Mouse (Mus musculus): ENCODE results near the gene Rps12.

Rps12 gene

GRCm38 (mm10) chr10:23787062-23787821, at the start of gene Rps12:
Gene Rps12 (minus strand): TSS chr10:23787275.
- in situ Hi-C loops (cut with MboI, MseI): loop anchor here (10.0 kb wide), 1 partner anchor 1028 kb away; no protein-coding TSS in a partner anchor

DNA sequence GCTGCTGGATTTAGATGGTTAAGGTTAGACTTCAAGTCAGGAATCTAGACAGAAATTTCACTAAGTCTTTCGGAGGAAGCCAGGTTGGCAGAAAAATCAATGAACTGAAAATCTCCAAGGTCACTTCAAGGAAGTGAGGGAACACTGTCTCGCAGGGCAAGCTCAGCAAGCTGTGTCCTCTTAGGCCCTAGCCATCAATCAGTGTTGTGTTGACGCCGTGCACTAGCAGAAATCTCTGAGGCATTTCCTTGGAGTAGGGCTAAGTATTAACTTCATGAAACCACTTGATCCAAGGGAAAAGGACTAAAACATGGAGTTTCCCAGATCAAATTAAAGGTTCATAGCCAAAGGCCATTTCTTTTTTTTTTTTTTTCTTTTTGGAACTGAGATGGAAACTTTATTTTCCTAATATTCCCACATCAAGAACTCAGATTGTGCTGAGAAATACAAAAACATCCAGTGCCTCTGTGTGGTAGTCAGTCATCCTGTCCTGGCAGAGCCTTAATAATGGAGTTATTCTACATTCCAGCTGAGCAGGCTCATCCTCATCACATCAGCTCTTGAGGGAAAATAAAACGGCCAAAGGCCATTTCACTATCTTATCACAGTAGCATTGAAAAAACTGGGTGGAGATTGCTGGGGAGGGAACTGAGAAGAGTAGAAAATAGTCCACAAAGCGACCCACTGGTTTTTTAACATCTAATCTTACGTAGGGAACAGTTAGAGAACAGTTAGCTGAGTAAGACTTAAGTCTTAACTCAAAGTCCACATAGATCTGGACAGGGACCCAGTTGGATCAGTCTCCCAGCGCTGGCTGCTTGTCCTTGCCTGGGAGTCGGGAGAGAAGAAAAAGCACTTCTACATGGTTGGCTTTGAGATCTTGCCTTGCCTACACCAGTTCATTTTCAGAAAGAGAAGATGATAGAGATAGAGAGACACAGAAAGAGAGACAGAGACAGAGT, 49.2 kb upstream of the Rps12 start:
- in situ Hi-C loops (cut with MboI, MseI): loop anchor here (10.0 kb wide), 1 partner anchor 1011 kb away; the partner anchor contains the start of gene Tcf21

DNA sequence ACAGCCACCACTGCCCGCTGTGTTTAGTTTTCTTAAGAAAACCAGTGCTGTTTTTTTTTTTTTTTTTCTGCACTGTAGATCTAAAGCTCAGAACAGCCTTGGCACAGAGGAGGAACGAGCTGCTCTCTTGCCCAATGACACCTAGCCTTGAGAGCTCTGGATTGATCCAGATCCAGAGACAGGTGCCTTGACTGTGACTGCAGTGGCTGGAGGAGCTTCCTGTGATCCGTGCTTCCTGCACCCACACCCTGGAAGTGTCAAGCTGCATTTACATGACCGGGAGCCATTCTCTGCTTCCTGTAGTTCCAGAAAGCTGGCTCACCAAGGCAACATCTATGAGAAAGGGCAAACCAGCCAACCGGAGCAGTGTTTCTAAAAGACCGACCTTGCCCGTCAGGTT, 39.4 kb upstream of the Rps12 start:
- in situ Hi-C loops (cut with MboI, MseI): no loop called here

DNA sequence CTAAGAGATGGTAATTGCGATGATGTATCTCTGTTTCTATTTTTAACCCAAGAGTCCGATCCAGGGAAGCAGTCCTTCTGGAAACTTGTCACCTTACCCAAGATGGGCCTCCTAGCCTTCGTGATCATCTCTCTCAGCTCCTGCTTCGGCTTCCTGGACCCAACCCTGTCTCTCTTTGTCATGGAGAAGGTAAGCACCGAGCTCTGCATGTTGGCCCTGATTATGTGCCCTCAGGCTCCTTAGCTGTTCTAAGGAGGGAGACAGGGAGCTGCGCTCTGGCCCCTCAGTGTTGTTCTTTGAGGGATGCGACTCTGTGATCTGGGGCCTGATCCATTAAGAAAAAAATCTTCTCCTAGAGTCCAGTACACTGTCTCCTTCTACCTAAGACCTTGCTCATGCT, 29.2 kb upstream of the Rps12 start:
- in situ Hi-C loops (cut with MboI, MseI): loop anchor here (5.0 kb wide), 2 partner anchors 99 to 306 kb away; no protein-coding TSS in a partner anchor

- in situ Hi-C loops (cut with MboI, MseI): loop anchor here (5.0 kb wide), 2 partner anchors 98 to 307 kb away; no protein-coding TSS in a partner anchor
These were observed 28.1 kb upstream of the Rps12 start for GRCm38 (mm10) chr10:23815168-23815567.

- in situ Hi-C loops (cut with MboI, MseI): no loop called here
These were observed 26.0 kb upstream of the Rps12 start for GRCm38 (mm10) chr10:23812852-23813766.

- in situ Hi-C loops (cut with MboI, MseI): no loop called here
These were observed 25.3 kb upstream of the Rps12 start for GRCm38 (mm10) chr10:23812438-23812759.

DNA sequence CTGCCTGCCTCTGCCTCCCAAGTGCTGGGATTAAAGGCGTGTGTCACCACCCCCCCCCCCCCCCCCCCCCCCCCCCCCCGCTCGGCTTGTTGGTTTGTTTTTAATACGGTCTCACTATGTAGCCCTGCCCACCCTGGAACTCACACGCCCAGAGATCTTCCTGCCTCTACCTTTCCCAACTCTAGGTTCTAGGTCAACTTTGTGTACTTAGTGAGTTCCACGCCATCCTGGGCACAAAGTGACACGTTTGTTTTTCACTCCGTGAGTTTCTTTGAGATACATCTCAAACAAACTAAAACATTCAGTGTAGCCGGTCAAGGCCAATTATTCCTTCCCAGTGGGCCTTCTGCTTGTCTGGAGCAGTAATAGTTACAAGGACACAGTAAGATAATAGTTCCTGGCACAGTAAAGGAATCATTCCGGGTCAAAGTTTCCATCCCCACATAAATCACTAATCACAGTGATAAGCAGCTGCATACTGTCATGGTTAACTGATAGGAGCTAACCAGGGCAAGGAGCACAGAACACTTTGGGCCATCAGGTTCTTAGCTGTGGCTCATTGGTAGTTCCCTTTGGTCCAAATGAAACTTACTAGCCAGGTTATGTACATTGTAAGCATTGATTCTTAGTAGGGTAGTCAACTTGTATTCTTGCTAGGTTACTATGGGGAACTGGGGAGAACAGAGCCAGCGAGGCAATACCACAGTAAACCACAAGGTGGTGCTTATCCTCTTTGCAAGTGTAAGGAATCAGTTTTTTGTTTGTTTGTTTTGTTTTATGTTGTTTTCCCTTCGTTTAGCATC, 24.8 kb upstream of the Rps12 start:
- in situ Hi-C loops (cut with MboI, MseI): no loop called here

- in situ Hi-C loops (cut with MboI, MseI): loop anchor here (5.0 kb wide), 1 partner anchor 496 kb away; no protein-coding TSS in a partner anchor
These were observed 19.1 kb upstream of the Rps12 start for GRCm38 (mm10) chr10:23806201-23806600.

GRCm38 (mm10) chr10:23804665-23805064, 17.6 kb upstream of the Rps12 start:
- in situ Hi-C loops (cut with MboI, MseI): loop anchor here (5.0 kb wide), 1 partner anchor 498 kb away; no protein-coding TSS in a partner anchor

DNA sequence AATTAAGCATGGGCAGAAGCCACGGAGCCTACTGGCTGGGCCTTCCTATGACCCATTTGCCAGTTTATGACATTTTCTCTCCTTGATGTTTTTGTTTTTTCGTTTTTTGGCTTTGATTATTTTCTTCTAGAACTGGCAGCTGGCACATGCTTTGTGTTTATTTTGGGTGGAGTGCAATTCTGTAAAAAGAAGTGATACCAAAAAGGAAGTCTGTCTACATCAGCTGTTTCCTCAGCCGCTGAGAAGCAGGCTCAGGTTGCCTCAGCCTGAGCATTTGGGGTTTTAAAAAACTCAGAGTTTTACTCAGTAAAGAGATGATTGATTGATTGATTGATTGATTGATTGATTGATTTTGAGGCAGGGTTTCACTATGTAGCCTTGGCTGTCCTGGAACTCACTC, 15.8 kb upstream of the Rps12 start:
- in situ Hi-C loops (cut with MboI, MseI): no loop called here

- in situ Hi-C loops (cut with MboI, MseI): no loop called here
These were observed 12.9 kb upstream of the Rps12 start for GRCm38 (mm10) chr10:23799933-23800332.

- in situ Hi-C loops (cut with MboI, MseI): no loop called here
These were observed 11.1 kb upstream of the Rps12 start for GRCm38 (mm10) chr10:23798142-23798541.

DNA sequence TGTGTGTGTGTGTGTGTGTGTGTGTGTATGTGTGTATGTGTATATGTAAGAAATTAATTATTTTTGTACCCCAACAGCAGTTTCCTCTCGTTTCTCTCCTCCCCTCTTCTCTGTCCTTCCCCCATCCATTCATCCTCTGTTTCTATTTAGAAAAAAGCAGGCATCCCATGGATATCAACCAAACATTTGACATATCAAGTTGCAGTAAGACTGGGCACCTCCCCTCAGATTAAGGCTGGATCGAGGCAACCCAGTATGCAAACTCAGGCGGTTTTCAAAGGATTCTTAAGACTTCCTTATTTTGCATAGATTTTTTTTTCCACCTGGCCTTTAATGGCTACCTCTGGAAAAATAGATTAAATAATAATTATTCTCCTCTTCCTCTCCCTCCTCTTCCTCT, 10.5 kb upstream of the Rps12 start:
- in situ Hi-C loops (cut with MboI, MseI): no loop called here

- in situ Hi-C loops (cut with MboI, MseI): no loop called here
These were observed 9.8 kb upstream of the Rps12 start, which contains the start of gene Slc18b1 for GRCm38 (mm10) chr10:23796551-23797503. Gene Slc18b1 (plus strand): TSS chr10:23796986.

DNA sequence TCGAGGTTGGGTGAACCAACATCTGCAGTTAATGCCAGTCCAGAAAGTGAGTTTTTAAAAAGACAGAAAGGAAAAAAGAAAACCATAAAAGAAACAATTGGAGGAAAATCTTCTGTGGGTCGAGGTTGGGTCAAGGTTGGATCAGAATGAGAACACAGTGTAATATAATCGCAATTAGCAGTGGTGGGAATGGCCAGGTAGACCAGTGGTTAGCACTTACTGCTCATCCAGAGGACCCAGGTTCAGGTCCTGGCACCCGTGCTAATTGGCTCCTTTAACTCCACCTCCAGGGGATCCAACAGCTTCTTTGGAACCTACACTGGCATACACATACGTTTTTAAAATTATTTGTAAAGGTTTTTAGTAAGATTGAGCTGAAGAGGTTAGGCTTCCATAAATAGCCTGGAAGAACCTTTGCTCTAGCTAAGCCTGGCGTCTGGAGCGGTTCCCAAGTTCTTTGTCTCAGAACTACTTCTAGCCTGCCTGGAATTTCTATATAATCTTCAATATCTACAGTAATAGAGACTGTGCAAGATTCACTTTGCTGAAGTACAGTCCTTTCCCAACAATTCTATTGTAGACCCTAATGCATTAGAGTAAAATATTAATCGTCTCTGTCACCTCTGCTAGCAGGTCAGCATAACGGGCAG, 8.9 kb upstream of the Rps12 start:
- in situ Hi-C loops (cut with MboI, MseI): no loop called here

DNA sequence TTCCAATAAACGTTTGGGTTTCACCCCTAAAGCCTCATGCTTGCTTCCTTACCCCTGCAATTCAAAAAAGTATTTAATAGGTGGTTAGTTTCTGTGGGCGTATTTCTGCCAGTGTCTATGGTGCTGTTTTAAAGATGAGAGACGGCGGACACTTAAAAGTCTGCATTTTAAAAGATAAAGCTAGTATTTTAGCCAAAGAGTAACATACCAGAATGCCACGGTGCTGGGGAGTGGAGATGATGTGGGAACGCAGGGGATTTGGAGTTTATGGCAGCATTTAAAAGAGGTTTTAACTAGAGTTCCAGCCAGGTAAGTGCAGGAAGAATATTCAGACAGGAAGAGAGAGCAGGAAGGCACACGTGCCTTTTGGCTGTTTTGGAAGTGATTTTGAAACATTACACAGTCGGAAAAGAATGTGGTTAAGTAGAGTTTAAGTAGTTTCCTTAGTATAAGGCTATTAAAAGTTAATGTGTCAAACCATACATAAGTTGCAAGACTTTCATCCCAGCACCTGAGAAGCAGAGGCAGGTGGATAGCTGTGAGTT, 1.1 kb upstream of the Rps12 start:
- in situ Hi-C loops (cut with MboI, MseI): loop anchor here (10.0 kb wide), 1 partner anchor 1027 kb away; no protein-coding TSS in a partner anchor

GRCm38 (mm10) chr10:23786631-23787038, 440 bp downstream of the Rps12 start:
- in situ Hi-C loops (cut with MboI, MseI): loop anchor here (10.0 kb wide), 1 partner anchor 1028 kb away; no protein-coding TSS in a partner anchor

All from regulatory T cell (primary cell).